Mouse (Mus musculus) R1 (cell line): ENCODE measurements around the gene 2200002D01Rik.

Experiments used
- DNase-seq: peaks from one replicate; pipeline ENCODE4 v3.0.0-alpha.2; 2018; ENCODE audit warnings: low read depth, low spot score

Gene 2200002D01Rik

DNA sequence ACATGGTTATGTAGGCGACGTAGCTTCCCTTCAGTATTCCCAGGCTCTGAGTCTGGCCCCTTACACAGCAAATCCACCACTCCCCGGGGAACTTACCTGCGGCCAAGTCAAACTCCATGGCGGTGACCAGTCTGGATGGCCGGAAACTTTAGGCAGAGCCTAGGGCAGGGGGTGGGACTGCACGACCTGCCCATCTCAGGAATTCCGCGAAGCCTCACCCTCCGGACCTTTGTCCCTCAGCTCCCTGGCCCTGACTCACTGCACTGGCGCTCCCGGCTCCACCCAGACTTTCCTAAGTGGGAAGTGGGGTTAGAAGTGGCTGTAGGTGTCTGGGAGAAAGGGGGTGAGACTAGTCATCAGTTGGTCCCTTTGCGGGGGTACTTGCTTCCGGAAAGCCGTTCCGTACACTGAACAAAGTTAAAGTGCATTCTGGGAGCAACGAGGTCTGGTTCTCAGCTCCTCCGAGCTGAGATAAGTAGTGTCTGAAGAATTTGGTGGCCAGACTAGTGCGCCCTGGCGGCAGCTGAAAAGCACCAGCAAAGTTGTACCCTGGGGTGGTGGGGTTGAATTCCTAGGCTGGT, at the start of gene 2200002D01Rik:
2200002D01Rik (minus strand) TSS at position 206 of the 581 bp plus-strand sequence.
- DNase-seq, result peak; percentile 81

DNA sequence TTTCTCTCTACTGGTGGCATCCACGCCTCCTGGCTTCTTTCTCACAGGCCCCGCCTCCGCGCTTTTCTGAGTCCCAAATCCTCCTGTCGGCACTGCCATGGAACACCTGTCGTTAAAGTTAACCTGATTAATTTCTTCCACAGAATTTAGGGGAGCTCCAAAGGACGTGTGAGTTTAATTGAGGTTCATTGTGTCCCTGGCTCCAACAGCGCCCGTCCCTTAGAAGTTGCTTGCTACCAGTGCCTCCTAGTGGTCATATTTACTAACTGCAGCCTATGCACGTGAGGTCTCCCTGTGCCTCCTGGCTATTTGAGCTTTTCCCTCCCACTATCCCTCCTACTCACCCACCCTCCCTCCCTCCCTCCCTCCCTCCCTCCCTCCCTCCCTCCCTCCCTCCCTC, 48.7 kb upstream of the 2200002D01Rik start:
- peak; percentile 92 for DNase-seq

DNA sequence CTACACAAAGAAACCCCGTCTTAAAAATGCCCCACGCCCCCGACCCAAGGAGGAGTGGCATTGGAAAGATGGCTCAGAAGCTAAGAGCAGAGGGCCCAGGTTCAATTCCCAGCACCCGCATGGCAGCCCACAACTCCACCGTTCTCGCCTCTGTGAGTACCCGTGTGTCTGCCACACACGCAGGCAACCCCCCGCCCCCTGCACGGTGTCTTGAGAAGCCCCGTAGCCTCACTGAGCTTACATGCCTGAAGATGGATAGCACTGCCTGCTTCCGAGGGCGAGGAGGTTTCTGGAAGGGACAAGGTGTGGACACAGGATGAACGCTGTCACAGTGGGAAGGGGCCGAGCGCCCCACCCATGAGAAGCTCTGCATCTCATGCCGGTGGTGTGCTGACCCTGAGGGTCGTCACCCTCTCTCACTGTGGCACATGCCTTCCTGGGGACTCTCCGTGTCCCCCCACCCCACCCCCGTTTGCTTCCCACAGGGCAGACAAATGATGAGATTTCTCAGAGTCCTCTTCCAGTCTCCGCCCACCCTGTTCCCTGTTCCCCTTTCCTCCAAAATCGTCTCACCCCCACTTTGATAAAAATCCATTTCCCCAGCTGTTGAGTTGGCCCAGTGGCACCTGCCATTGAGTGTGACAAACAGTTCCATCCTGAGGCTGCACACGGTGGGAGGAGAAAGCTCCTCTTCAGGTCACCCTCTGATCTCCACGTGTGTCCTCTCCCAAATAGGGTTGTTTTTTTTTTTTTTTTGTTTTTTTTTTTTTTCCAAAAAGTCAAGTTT, 47.8 kb upstream of the 2200002D01Rik start:
- no peak for DNase-seq

DNA sequence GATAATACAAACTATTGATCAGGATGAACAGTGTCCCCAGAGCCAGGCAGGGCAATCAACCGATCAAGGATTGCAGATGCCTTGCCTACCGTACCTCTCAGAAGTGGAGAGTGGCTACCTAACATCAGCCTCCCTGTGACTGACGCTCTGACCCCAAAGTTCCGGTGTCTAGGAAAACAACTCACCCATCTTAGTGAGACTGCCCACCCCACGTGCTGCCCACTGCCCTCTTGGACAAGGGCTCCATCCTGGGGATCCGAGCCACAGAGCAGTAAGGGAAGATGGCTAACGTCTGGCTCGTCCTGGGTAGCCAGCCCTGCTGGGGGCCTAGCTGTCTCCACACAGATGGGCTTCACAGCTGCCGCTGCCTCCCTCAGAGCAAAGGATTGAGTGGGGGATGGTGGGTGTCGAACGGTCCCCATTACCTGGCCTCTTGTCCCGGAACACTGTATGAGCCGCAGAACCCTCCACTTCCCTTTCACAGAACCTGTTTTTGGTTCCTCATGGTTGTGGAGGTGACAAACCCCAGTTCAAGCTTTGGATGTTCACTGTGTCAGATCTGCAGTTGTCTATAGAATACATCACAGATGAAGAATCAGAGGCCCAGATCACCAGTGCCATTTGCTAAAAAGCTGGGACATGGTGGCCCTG, 46.0 kb upstream of the 2200002D01Rik start:
- DNase-seq, result no peak

DNA sequence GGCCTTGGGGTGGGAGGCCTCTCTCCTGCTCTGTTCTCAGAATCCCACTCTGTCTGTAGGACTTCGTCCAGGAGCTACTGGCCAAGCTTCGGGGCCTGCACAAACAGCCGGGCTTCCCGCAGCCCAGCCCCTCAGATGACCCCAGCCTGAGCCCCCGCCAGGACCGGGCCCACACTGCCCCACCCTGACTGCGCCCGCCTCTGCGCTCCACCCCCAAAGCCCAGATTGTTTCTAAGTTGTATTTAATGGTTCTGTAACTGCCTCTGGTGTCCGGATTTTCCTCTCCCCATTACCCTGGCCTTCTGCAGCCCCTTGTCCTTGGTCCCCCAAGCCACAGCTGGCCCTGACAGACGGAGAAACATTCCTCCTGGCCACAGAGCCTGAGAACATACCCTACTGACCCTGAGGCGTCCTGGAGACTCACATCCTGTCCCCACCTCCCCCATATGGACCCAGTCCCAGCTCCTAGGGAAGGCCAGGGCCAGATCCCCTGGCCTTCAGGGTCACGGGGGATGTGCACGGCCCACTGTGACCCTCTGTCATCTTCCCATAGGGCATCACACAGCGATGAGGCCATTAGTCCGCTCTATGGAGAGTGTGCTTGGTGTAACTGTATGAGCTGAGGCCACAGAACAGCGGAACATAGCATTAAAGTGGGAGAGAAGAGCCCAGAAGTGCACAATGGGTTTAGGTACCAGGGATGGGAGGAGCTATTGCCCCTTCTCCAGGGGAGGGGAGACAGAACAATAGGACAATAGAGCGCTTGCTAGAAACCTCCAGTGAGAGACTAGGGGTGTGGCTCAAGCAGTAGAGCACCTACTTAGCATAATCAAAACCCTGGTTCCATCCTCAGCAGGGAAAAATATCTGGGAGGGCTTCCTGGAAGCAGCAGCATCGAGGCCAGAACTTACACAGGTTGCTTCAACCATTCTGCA, 45.1 kb upstream of the 2200002D01Rik start:
- DNase-seq, result peak; percentile 98

DNA sequence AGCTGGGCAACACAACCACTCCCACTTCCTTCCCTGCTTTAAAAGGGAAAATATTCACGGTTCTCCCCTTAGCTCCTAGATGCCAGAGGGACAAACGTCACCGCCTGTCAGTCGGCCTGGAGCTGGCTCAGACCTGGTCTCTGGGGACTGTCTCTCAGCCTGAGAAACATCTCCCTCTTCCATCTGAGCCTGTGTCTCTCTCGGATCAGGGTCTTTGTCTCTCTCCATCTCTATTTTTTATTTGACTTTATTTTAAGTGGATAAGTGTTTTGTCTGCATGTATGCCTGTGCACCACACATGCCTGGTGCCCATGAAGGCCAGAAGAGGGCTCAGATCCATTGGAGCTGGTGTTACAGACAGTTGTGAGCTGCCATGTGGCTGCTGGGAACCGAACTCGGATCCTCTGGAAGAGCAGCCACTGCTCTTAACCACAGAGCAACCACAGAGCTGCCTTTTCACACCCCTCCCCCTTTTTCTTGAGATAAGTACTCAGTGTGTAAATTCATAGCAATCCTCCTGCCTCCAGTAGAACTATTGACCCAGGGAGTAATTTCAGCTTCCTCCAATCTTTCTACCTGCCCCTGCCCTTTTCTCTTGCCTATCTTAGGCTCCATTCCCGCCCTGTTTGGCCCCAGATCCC, 44.3 kb upstream of the 2200002D01Rik start:
- no peak for DNase-seq

DNA sequence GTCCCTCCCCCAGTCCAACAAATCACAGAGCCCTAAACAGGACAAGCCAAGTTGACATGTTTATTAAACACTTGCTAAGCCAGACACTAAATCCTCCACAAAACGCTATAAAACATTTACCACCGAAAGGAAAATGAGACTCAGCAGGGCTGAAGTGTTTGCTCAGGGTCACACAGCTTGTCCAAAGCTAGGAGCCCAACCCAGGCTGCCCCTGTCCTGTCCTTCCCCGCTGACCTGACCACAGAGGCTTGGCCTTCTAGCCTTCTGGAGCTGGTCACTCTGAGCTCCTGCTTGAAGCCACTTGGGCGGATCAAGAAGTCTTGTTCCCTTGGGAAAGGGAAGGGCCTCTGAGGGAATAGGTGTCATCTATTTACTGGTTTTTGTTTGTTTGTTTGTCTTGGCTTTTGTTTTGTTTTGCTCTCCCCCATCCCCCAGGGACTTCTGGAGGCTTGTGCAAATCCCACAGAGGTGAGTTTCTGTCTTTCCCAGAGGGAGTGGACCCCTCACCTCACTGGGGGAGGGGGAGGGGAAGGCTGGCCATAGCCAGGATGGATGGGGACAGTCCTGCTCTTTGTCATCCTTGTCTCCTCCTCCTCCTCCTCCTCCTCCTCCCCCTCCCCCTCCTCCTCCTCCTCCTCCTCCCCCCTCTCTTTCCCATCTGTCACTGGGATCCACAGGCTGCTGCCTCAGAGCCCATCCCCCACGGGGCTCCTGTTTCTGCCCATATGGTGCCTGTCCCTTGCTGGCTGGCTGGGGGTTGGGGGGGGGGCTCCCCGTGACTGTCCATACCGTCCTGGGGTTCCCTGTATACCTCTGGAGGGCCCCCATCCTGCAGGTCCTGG, 43.6 kb upstream of the 2200002D01Rik start:
- DNase-seq, result no peak

DNA sequence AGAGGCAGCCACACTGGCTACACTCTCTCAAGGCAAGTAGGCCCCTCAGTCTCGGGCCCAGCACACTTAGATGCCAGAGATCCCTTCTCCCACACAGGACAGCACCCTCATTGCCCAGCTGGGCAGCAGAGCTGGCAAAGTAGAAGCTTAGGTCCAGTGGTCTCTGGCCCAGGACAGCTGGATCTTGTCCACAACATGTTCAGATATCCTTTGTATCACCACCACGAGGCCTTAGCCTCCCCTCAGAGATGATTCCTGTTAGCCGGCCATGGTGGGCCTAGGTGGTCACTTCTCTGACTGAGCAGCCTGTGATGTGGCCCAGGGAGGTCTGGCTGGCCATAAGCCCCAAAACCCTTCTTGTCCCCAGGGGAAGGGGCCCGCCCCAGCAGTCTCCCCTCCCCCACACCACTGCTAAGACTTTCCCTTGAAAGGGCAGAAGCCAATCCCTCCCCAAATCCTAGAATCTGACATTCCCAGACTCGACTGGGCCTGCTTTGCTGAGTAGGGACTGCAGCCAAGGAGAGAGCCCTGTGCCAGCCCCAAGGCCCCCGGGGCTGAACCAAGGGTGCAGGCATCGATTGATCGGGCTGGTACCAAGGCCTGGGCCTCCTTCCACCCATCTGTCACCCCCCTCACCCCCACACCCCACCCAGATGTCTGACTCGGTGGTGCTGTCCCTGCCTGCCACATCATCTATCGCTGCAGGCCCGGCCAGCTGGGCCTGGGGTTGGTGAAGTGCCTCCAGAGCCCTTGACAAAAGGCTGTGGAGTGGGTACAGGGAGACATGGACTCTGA, 42.6 kb upstream of the 2200002D01Rik start:
- DNase-seq, result no peak

DNA sequence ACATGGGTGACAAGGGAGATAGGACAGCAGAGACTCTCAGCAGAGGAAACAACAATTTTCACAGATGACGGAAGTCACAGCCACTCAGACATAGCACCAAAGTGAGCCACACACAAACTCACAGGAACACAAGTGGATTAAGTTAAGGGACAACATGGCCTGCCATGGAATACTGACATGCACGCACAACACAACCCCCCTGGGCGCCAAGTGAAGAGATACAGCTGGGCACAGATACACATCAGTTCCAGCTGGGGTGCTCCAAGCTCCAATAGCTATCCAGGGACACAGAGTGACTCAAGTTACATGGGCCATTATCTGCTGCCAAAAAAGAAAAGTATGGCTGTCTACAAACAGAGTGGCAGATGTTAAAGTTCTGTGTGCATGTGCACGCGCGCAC, 41.6 kb upstream of the 2200002D01Rik start:
- DNase-seq, result no peak

DNA sequence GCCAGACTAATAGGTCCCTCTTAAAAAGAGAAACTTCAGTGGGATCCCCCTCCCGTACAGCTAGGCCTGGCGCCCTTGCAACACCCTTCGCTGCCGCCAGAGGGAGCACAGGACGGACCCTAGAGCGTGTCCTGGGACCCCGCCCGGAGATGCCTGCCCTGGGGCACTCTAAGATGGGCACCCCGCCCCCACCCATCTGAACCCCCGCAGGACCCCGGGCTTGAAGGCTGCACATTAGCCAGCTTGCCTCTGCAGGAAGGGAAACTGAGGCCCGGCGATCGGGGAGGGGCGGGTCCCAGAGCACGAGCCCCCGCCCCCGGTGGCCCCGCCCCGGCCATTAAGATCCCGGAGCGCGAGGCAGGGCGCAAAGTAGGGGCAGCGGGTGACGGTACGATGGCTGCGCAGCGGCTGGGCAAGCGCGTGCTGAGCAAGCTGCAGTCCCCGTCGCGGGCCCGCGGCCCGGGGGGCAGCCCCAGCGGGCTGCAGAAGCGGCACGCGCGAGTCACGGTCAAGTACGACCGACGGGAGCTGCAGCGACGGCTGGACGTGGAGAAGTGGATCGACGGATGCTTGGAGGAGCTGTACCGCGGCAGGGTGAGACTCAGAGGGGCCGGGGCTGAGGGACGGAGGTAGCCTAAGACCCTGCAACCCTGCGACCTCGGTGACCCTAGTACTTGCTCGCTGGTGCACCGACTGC, 40.8 kb upstream of the 2200002D01Rik start, which contains the start of gene Ppp1r14a:
Ppp1r14a (plus strand) TSS at position 367 of the 697 bp plus-strand sequence.
- DNase-seq, result peak; percentile 80

DNA sequence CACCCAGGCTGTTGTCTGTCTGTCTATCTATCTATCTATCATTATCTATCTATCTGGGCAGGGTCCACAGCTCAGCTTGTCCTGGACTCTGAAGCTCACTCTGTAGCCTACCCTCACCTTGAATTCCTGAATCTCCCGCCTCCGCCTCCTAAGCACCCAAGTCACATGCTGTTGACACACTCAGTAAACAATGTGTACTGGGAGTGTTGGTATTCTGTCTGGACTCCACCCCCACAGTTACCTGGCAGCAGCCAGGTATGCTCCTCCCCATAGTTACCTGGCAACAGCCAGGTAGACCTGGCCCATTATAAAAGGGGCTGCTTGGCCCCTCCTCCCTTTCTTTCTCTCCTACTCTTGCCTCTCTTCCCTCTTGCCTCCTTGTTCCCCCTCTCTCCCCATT, 39.8 kb upstream of the 2200002D01Rik start:
- DNase-seq, result no peak

DNA sequence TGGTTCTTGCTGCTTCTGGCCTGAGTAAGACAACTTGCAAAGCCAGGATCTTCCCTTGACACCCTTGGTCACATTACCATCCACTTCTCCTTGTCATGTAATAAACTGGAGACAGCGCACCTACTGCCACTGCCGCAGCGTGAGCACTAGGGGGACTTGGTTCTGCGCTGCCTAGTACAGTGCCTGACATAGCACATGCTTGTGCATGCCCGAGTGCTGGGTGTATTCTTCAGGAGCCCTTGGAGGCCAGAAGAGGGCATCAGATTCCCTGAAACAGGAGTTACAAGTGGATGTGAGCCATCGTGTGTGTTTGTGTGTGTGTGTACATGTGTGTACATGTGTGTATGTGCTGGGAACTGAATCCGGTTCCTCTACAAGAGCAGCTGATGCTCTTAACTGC, 39.2 kb upstream of the 2200002D01Rik start:
- peak; percentile 81 for DNase-seq

DNA sequence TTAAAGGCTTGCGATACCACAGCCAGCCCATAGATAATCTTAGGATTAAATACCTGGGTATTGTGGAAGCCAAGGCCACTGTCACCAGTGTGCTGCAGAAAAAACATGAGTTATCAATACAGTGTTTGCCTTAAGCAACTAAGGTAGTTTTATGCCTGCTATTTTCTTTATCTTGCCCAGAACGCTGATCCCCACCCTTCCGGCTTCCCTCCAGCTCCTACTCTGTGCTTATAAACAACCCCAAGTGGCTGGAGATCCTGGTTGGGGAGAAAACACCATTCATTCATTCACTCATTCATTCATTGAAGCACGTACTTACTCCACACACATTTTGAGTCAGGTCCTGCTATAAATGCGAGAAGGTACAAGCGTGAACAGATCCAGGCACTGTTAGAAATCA, 36.3 kb upstream of the 2200002D01Rik start:
- no peak for DNase-seq

DNA sequence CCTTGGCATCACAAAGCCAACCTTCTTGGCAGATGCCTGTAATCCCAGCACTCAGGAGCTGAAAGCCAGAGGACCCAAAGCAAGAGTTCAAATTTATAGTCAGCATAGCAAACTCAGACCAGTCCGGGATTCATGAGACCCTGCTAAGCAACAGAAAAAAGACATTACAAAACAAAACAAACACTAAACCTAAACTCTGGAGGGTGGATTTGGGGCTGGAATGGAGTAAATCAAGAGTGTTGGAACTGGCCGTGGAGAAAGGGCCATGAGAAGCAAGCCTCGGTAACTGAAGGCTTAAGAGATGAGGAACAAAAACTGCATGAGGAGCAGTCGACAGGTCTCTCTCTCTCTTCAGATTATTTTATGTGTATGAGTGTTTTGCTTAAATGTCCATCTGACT, 35.6 kb upstream of the 2200002D01Rik start:
- no peak for DNase-seq

DNA sequence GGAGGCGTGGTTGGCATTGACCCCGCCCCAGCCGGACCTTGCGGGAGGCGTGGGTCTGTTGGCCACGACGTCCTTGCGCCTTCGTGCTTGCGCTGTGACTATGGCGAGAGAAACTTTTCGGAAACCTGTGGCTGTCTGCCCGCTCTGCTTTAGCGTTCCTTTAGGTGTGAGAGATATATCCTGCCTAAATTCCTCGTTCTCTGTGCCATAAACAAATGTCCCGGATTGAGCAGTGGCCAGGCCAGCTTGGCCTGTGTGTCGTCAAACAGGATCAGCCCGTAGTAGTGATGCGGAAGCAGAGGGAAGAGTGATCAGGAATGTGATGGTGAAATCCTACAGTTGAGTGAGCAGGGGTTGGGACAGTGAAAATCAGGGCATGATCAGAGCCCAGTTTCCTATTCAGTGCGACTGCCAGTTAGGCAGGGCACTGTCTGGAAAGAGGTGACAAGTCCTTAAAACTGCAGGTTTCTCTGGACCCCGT, 33.8 kb upstream of the 2200002D01Rik start:
- no peak for DNase-seq

DNA sequence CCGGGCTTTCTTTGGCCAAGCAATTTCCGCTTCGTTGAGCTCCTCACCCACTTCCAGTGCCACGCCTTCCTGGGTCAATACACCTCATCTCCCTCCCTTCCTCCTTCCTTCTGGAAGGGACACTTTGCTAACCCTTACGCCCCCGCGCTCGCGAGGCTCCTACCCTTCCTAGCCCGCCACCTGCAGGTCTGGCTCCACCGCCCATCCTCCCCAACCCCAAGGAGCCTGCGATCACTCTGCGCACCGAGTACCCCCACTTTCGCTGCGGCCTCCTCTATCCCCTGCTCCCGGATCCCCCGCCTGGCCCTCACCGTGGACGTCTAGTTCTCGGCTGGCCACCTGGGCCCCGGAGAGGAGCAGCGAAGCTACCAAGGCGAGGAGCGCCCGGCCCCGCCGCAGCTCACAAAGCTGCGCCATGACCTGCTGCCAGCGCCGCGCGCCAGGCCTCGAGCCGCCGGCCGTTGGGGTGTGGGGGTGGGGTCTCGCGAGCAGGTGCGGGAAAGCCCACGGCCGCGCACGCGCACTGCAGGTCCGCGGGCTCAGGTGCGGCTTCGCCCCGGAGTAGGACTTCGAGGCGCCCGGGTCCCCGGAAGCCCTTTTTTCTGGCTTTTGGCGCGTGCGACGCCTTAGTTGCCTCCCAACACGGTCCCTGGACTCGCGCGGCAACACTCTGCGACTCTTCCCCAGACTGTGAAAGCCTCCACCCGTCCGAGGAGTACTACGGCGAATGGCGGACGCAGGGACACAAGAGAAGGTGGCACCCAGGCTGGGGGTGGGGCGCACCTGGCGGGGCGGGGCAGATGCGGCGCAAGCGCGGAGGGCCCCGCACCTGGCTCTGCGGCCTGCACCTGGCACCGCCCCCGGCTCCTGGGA, 33.2 kb upstream of the 2200002D01Rik start, which contains the start of gene Spint2:
Spint2 (minus strand) TSS at position 712 of the 873 bp plus-strand sequence.
- DNase-seq, result peak; percentile 91

DNA sequence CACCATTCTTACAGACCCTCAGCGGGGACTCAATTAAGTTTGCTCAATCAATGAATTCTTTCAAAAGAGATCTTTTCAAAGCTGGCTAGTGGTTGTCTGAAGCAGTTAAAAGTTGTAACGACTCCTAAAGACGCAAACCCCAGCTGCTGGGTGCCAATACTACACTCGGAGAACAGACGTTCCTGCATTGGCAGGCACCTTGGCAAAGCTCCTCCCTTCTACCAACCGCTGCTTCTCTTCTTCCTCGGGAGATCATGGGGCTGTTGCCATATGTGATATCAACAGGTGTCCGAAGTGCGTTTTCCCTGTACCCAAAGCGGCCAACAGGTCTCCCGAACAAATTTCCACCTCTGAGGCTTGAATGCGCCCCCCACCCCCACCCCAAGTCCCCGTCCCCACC, 32.5 kb upstream of the 2200002D01Rik start:
- no peak for DNase-seq
